Comparison of ENCODE assay signal across 10 mouse cellular contexts in genomic region chr4:57927464-57928205, GRCm38 (mm10). TPM values are rescaled to one million over a fixed set of nuclear protein-coding genes. Genes with fewer than 3 reads are reported as not detected.
A peak's percentile ranks its signal among the peaks of the same experiment; 100 is the strongest.
DNase-seq lines count a peak whose midpoint lies in the region; ATAC-seq and TF ChIP-seq lines count a peak whose summit lies in the region.
"Had no signal": no experiment of that assay in that cellular context is flagged by ENCODE, and none has a peak within 500 bp of the region (broad histone marks: within the 10 kb centered on the region; RNA-seq: fewer than 3 reads in every experiment).

No protein-coding gene starts in this region.

- H3K9me3 ChIP-seq in MEL (replicated peaks; ENCODE audit: insufficient read depth, low read length): no peaks in the 10 kb centered on the region
- 0 out of 2 replicates have a peak, but pooled peaks cover 1% of the 10 kb centered on the region for H3K9me3 ChIP-seq in kidney, postnatal 0 days (replicated peaks; ENCODE audit: low read length)

- peak; percentile 10 for DNase-seq in layer of hippocampus, adult 11-12 months (ENCODE audit: low spot score)
- no peak for DNase-seq in layer of hippocampus, postnatal 36 days
- DNase-seq in MEL (ENCODE audit: low read depth, low spot score): peak; percentile 76
- peak; percentile 86 for DNase-seq in kidney, postnatal 0 days (ENCODE audit: low spot score)
- peak; percentile 80 for DNase-seq in retina, embryonic 14.5 days (ENCODE audit: low spot score)
- DNase-seq in left cerebral cortex, adult 9 months (ENCODE audit: low spot score in 2 of 2): no peak
- DNase-seq in gastrocnemius, postnatal 4 days (ENCODE audit: low spot score in 2 of 2): no peak

- H3K9ac ChIP-seq in MEL (ENCODE audit: control insufficient read depth, low read depth, low read length, poor library complexity, severe bottlenecking): peak overlapping the region; percentile 9; the same call in 1 of the 2 replicates
- no peak overlapping the region for H3K9ac ChIP-seq in kidney, postnatal 0 days (ENCODE audit: low read depth, low read length)
- H3K9ac ChIP-seq: embryonic facial prominence, embryonic 13.5 days had no signal

- ATAC-seq in erythroid progenitor cell, adult 5-6 weeks (replicated peaks; ENCODE audit: low FRiP score, poor library complexity, severe bottlenecking): 0 out of 2 replicates have a peak, but pooled peaks have one; percentile 52
- ATAC-seq in kidney, postnatal 0 days (replicated peaks; ENCODE audit: low FRiP score, low read depth): no peak

- no peak for TF ChIP-seq POLR2A in MEL (IDR thresholded peaks at IDR 0.05; ENCODE audit: control insufficient read depth in 1 of 2, insufficient read depth in 1 of 2, low read depth in 1 of 2, low read length in 2 of 2, poor library complexity in 1 of 2)

- H3K4me2 ChIP-seq in kidney, postnatal 0 days (ENCODE audit: low read length): no peak overlapping the region
- H3K4me2 ChIP-seq: embryonic facial prominence, embryonic 13.5 days had no signal

- TF ChIP-seq CTCF in MEL (IDR thresholded peaks at IDR 0.05 in 2 of 3, conservative IDR thresholded peaks at IDR 0.05 in 1 of 3; ENCODE audit: control insufficient read depth in 1 of 3, insufficient read depth in 1 of 3, low read depth in 2 of 3, low read length in 3 of 3, poor library complexity in 1 of 3, severe bottlenecking in 1 of 3): peak in 2 of 3 experiments; percentile 75 to 78; a peak in 4 of 6 replicates
- peak; percentile 78 for TF ChIP-seq CTCF in kidney, postnatal 0 days (IDR thresholded peaks at IDR 0.05; ENCODE audit: low read depth)

- no peaks in the 10 kb centered on the region for H3K79me2 ChIP-seq in MEL (ENCODE audit: control insufficient read depth, insufficient read depth, low read length, poor library complexity)

- no peaks in the 10 kb centered on the region; a peak in 1 of 4 replicates for H3K27me3 ChIP-seq in MEL (ENCODE audit: control insufficient read depth in 1 of 2, insufficient read depth in 2 of 2, low read length in 2 of 2)
- H3K27me3 ChIP-seq in kidney, postnatal 0 days (ENCODE audit: insufficient read depth, low read length): no peaks in the 10 kb centered on the region
- H3K27me3 ChIP-seq: embryonic facial prominence, embryonic 13.5 days had no signal

- H3K4me3 ChIP-seq in MEL (ENCODE audit: control insufficient read depth in 1 of 2, insufficient read depth in 1 of 2, low read depth in 2 of 2, low read length in 2 of 2): peak overlapping the region; percentile 52 to 55
- H3K4me3 ChIP-seq in kidney, postnatal 0 days (replicated peaks; ENCODE audit: low read depth, low read length): no peak overlapping the region
- H3K4me3 ChIP-seq: embryonic facial prominence, embryonic 13.5 days had no signal

- peak; percentile 66 for TF ChIP-seq RAD21 in MEL (IDR thresholded peaks at IDR 0.05; ENCODE audit: low read depth, low read length)

- 25% methylated on average over 3 of the region's 3 CpGs for WGBS in kidney, postnatal 0 days

- H3K27ac ChIP-seq in MEL (ENCODE audit: control insufficient read depth, low read depth, low read length): no peak overlapping the region
- no peak overlapping the region for H3K27ac ChIP-seq in kidney, postnatal 0 days
- H3K27ac ChIP-seq: embryonic facial prominence, embryonic 13.5 days; macrophage had no signal

- H3K4me1 ChIP-seq in MEL (ENCODE audit: control insufficient read depth in 1 of 2, insufficient read depth in 2 of 2, low read length in 2 of 2): peaks cover 0 to 1% of the 10 kb centered on the region in 2 experiments; a peak in 2 of 4 replicates
- H3K4me1 ChIP-seq in kidney, postnatal 0 days (replicated peaks; ENCODE audit: insufficient read depth, low read length): no peaks in the 10 kb centered on the region

- H3K36me3 ChIP-seq in MEL (ENCODE audit: control insufficient read depth in 1 of 2, insufficient read depth in 2 of 2, low read length in 2 of 2): peaks cover 0 to 6% of the 10 kb centered on the region in 2 experiments; a peak in 1 of 4 replicates
- no peaks in the 10 kb centered on the region for H3K36me3 ChIP-seq in kidney, postnatal 0 days (ENCODE audit: insufficient read depth, low read length)
- H3K36me3 ChIP-seq: embryonic facial prominence, embryonic 13.5 days had no signal

- TF ChIP-seq EP300 in MEL (IDR thresholded peaks at IDR 0.05; ENCODE audit: low read depth in 1 of 2, low read length in 2 of 2): no peak

TF ChIP-seq in MEL, 35 proteins besides CTCF, POLR2A, EP300 and RAD21:
- TF ChIP-seq ZC3H11A (IDR thresholded peaks at IDR 0.05; ENCODE audit: low read depth, low read length) (peak; percentile 48), MXI1 (IDR thresholded peaks at IDR 0.05; ENCODE audit: low read depth, low read length) (no peak), SMC3 (IDR thresholded peaks at IDR 0.05; ENCODE audit: low read depth, low read length) (peak; percentile 71)

RNA-seq across cellular contexts. Expression of gene D630039A03Rik, which starts 11.5 kb away (rescaled TPM):
- total RNA-seq in layer of hippocampus, postnatal 36 days (2021): under 1 TPM; 0.30 to 0.48 TPM
- not detected in 2 replicates for total RNA-seq in MEL (2012; rRNA removed)
- polyA plus RNA-seq in MEL (2012; ENCODE audit: insufficient read depth in 1 of 2, insufficient read length in 2 of 2, low read depth in 1 of 2, low replicate concordance in 2 of 2, missing spikeins in 1 of 2): not detected
- total RNA-seq in erythroid progenitor cell, adult 5-6 weeks (2015; ENCODE audit: low replicate concordance): not detected in 2 replicates
- total RNA-seq in erythroid progenitor cell, adult 5-6 weeks (2017; ENCODE audit: low replicate concordance): not detected in 2 replicates
- polyA plus RNA-seq in kidney, postnatal 0 days (2015; fragmentation: Nextera tagmentation; extraction: Ambion mirVana): 2.3 and 2.7 TPM in 2 replicates
- total RNA-seq in gastrocnemius, postnatal 4 days (2021): not detected
- polyA plus RNA-seq: macrophage had no signal

RNA-seq across cellular contexts. Expression of gene Txn1, which starts 28.6 kb away (rescaled TPM):
- total RNA-seq in layer of hippocampus, postnatal 36 days (2021): 100 to 1,000 TPM in 1 of 2 experiments, 10 to 100 TPM in 1; 100.0 to 111 TPM
- total RNA-seq in MEL (2012; rRNA removed): 366 and 487 TPM in 2 replicates
- polyA plus RNA-seq in MEL (2012; ENCODE audit: insufficient read depth in 1 of 2, insufficient read length in 2 of 2, low read depth in 1 of 2, low replicate concordance in 2 of 2, missing spikeins in 1 of 2): 100 to 1,000 TPM in 1 of 2 experiments, not detected in 1; 395 TPM
- total RNA-seq in erythroid progenitor cell, adult 5-6 weeks (2015; ENCODE audit: low replicate concordance): 220 and 242 TPM in 2 replicates
- total RNA-seq in erythroid progenitor cell, adult 5-6 weeks (2017; ENCODE audit: low replicate concordance): 87.3 and 98.4 TPM in 2 replicates
- polyA plus RNA-seq in kidney, postnatal 0 days (2015; fragmentation: Nextera tagmentation; extraction: Ambion mirVana): 483 and 497 TPM in 2 replicates
- 100 to 1,000 TPM; 171 to 179 TPM for total RNA-seq in gastrocnemius, postnatal 4 days (2021)

Comparison
In these comparisons a context has a peak if more than half of its experiments do, and no peak if none do; other contexts are left out.
1. DNase-seq: peak in layer of hippocampus, adult 11-12 months (single experiment), MEL (single experiment), kidney, postnatal 0 days (single experiment) and retina, embryonic 14.5 days (single experiment); none in layer of hippocampus, postnatal 36 days (0 of 2), left cerebral cortex, adult 9 months (0 of 2) and gastrocnemius, postnatal 4 days (0 of 2).